Mouse (Mus musculus) small intestine, adult 2 months (tissue): ENCODE measurements at regions not wholly inside any gene's neighbourhood (a gene's known extent, or its start where the extent isn't known, plus 50 kb on each side); places are given as distances from the start of the nearest gene placed in this dataset.
A peak's percentile ranks its signal among the peaks of the same experiment; 100 is the strongest.

Experiments used
- H3K27ac ChIP-seq: fragments of 200-500 bp; 2 replicates; pipeline ENCODE4 v1.5.1; 2012; ENCODE audit warnings: low read depth, low read length, control low read depth, inconsistent platforms; ENCODE audit not compliant: insufficient read depth
- H3K27me3 ChIP-seq: fragments of 200-500 bp; 2 replicates; pipeline ENCODE4 v1.6.1; 2012; ENCODE audit warnings: mild to moderate bottlenecking, moderate library complexity, low read length, inconsistent platforms; ENCODE audit not compliant: control insufficient read depth, insufficient read depth
- H3K36me3 ChIP-seq: fragments of 200-500 bp; 2 replicates; pipeline ENCODE4 v1.6.1; 2012; ENCODE audit warnings: mild to moderate bottlenecking, low read length, control low read depth, inconsistent platforms; ENCODE audit not compliant: control insufficient read depth, insufficient read depth
- H3K4me1 ChIP-seq: fragments of 200-500 bp; 2 replicates; pipeline ENCODE4 v1.6.1; 2012; ENCODE audit warnings: low read length, inconsistent platforms, mixed read lengths; ENCODE audit not compliant: control insufficient read depth, insufficient read depth, insufficient read length
- H3K4me3 ChIP-seq: fragments of 200-500 bp; 2 replicates; pipeline ENCODE4 v1.5.1; 2012; ENCODE audit warnings: low read depth, mild to moderate bottlenecking, control low read depth, inconsistent platforms, low read length, moderate library complexity
- CTCF ChIP-seq: fragments of 200-500 bp; IDR thresholded peaks from 2 replicates; pipeline ENCODE4 v1.5.1; 2012; ENCODE audit warnings: low read depth, mild to moderate bottlenecking, control low read depth, inconsistent platforms, low read length, moderate library complexity, mixed read lengths; ENCODE audit not compliant: insufficient replicate concordance, insufficient read length; ENCODE audit errors: extremely low read depth
- POLR2A ChIP-seq: fragments of 200-500 bp; IDR thresholded peaks from 2 replicates; pipeline ENCODE4 v1.6.1; 2012; ENCODE audit warnings: low read depth, mild to moderate bottlenecking, control low read depth, inconsistent platforms, low read length, moderate library complexity
- WGBS: fragments of 180-500 bp; shearing (Covaris S2); methylation state at CpG from one replicate; pipeline ENCODE4 v1.1.7; 2018; 5-methylcytosine and 5-hydroxymethylcytosine counted together

DNA sequence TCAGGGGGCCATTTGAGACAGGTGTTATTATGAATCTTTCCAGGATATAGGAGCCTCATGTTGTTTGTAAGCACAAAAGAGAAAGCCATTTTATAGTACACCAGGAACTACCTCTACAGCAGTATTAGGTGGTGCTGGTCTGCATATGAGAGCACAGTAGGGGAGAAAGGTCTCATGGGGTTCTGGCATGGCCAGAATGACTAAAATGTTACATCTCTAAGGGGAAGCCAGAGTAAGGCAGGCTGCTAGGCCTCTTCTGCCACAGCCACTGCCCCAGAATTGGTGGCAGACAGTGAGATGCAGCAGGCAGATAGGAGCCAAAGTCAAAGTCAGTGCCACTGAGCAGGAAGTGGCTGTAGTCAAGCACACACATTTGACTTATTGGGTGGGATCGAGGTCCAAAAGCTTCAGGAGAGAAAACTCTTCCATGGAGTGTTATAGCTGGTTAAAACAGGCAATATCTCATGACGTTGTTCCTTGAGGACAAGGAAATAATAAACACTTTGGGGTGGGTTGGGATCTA lies 147.2 kb downstream of the Hira start:
- TF ChIP-seq CTCF (no peak), POLR2A (no peak)
- no peak overlapping the region for H3K4me3 ChIP-seq
- no peaks in the 10 kb centered on the region for H3K4me1 ChIP-seq
- no peaks in the 10 kb centered on the region for H3K36me3 ChIP-seq
- H3K27ac ChIP-seq = no peak overlapping the region
- whole genome bisulfite sequencing = 60% methylated on average over 2 of the region's 2 CpGs
- H3K27me3 ChIP-seq = no peaks in the 10 kb centered on the region

GRCm38 (mm10) chr16:19025227-19025932 lies 148.5 kb downstream of the Hira start:
- Histone ChIP-seq H3K4me1 (no peaks in the 10 kb centered on the region), H3K27ac (no peak overlapping the region), H3K4me3 (no peak overlapping the region), H3K27me3 (no peaks in the 10 kb centered on the region), H3K36me3 (no peaks in the 10 kb centered on the region)
- TF ChIP-seq POLR2A = no peak
- TF ChIP-seq CTCF = no peak

- no peaks in the 10 kb centered on the region for H3K36me3 ChIP-seq
- H3K4me3 ChIP-seq = no peak overlapping the region
- no peaks in the 10 kb centered on the region for H3K27me3 ChIP-seq
- H3K27ac ChIP-seq = peak overlapping the region; percentile 35; the same call in 1 of the 2 replicates
- 66% methylated on average over 1 of the region's 1 CpGs for WGBS
- TF ChIP-seq POLR2A = no peak
- no peak for TF ChIP-seq CTCF
- no peaks in the 10 kb centered on the region for H3K4me1 ChIP-seq
Observed at GRCm38 (mm10) chr16:19027096-19027495, 150.3 kb downstream of the Hira start.

DNA sequence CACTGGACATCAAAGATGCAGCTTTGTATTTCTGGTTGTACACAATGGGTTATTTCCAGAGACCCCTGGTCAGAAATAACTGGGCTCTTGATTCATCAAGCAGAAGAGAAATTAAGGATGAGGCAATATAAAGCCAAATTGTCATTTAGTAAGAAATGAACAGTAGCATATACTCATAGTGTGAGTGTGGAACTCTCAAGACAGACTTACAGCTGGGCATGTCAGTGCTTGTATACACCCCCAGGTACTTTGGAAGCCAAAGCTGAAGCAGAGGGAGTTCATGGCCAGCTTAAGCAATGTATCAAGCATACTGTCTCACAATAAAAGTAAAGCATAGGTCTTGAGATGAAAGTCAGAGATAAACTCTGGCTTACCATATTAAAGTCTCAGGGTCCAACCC lies 155.7 kb downstream of the Hira start:
- Histone ChIP-seq H3K27ac (no peak overlapping the region), H3K4me1 (no peaks in the 10 kb centered on the region), H3K4me3 (no peak overlapping the region), H3K27me3 (no peaks in the 10 kb centered on the region), H3K36me3 (no peaks in the 10 kb centered on the region)
- TF ChIP-seq CTCF = no peak
- TF ChIP-seq POLR2A = no peak

DNA sequence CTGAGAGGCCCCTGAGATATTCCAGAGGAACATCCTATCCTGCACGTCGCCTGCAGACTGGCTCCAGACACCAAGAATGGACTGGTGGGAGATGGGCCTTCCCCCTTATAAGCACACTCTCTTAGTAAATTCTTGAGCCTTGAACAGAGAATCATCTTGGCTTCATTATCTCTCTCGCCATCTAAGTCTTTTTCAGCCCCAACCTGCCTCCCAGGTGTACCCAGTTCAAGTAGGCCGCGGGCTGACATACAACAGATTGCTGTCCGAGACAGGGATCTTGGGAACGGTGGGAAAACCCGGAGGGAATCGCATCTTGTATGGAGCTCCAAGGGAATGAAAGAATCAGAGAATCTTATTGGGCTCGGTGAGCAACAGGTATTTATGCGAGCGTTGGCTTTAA lies 158.9 kb downstream of the Hira start:
- Histone ChIP-seq H3K36me3 (no peaks in the 10 kb centered on the region), H3K4me1 (no peaks in the 10 kb centered on the region), H3K27me3 (no peaks in the 10 kb centered on the region), H3K27ac (no peak overlapping the region), H3K4me3 (no peak overlapping the region)
- 80% methylated on average over 12 of the region's 12 CpGs for WGBS
- no peak for TF ChIP-seq POLR2A
- no peak for TF ChIP-seq CTCF

- Histone ChIP-seq H3K27me3 (no peaks in the 10 kb centered on the region), H3K4me3 (no peak overlapping the region), H3K4me1 (no peaks in the 10 kb centered on the region), H3K36me3 (no peaks in the 10 kb centered on the region), H3K27ac (no peak overlapping the region)
- TF ChIP-seq CTCF (no peak), POLR2A (no peak)
- WGBS = 71% methylated on average over 2 of the region's 2 CpGs
Observed at GRCm38 (mm10) chr16:19037681-19038080, 160.8 kb downstream of the Hira start.

DNA sequence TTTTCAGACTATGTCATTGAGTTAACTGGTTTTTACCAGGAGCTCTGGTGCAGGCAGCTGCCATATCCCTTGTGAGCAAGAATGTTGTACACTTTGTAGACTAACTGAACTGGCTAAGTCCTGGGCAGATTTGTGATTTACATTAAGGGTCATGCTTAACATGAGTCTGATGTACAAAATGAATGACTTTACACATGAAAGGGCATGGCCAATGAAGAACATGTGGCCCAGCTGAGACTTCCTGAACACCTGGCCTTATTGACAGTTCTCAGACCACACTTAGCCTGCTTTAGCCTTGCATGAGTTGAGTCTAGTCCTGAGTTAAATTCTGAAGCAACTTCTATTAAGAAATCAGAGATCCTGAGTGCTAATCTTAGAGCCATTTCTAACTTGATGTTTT lies 176.0 kb downstream of the Hira start:
- no peaks in the 10 kb centered on the region for H3K27me3 ChIP-seq
- H3K27ac ChIP-seq = no peak overlapping the region
- no peaks in the 10 kb centered on the region for H3K36me3 ChIP-seq
- TF ChIP-seq CTCF (no peak), POLR2A (no peak)
- H3K4me1 ChIP-seq = no peaks in the 10 kb centered on the region
- H3K4me3 ChIP-seq = no peak overlapping the region
